Mouse (Mus musculus): ENCODE data around the gene Olfr1301.

Olfr1301 gene

GRCm38 (mm10) chr2:111750706-111751105, at the start of gene Olfr1301:
Gene Olfr1301, plus strand, starts transcription at chr2:111751006.
- DNase-seq, result no peak

GRCm38 (mm10) chr2:111726739-111727138, 24.1 kb upstream of the Olfr1301 start:
- no peak for DNase-seq

GRCm38 (mm10) chr2:111777129-111777528, 26.3 kb downstream of the Olfr1301 start, which contains the start of gene Olfr1302:
Gene Olfr1302, plus strand, starts transcription at chr2:111777429.
- no peak for DNase-seq

All from kidney, postnatal 36 days (tissue).